Mouse (Mus musculus) lung, postnatal 0 days (tissue): ENCODE measurements around the gene Colgalt2. TPM values are rescaled to one million over a fixed set of nuclear protein-coding genes. Genes with fewer than 3 reads are reported as not detected.
A peak's percentile ranks its signal among the peaks of the same experiment; 100 is the strongest.
"Not testable (repeated sequence)": the region's sequence is repeated elsewhere in the genome, so short reads cannot be mapped to it uniquely, and the experiment has no call there.

Experiments used
- ATAC-seq: fragments of 200-750 bp; cut with Nextera tagmentation; 2 replicates; pipeline ENCODE4 v1.8.0; 2017; ENCODE audit warnings: moderate library complexity
- DNase-seq: peaks from one replicate; pipeline ENCODE4 v3.0.0-alpha.2; 2016; ENCODE audit warnings: low spot score
- H3K27ac ChIP-seq: fragments of 300-500 bp; sonication (generic); 2 replicates; pipeline ENCODE4 v1.5.1; 2014; ENCODE audit warnings: antibody characterized with exemption, mild to moderate bottlenecking, low read length, mixed read lengths
- H3K27me3 ChIP-seq: fragments of 300-500 bp; sonication (generic); replicated peaks from 2 replicates; pipeline ENCODE4 v1.6.1; 2014; ENCODE audit warnings: low read length, mixed read lengths; ENCODE audit not compliant: insufficient read depth
- H3K36me3 ChIP-seq: fragments of 300-500 bp; sonication (generic); 2 replicates; pipeline ENCODE4 v1.6.1; 2014; ENCODE audit warnings: low read length, mixed read lengths; ENCODE audit not compliant: insufficient read depth
- H3K4me1 ChIP-seq: fragments of 300-500 bp; sonication (generic); 2 replicates; pipeline ENCODE4 v1.6.1; 2014; ENCODE audit warnings: antibody characterized with exemption, low read depth, low read length, mixed read lengths; ENCODE audit not compliant: insufficient read depth
- H3K4me2 ChIP-seq: fragments of 300-500 bp; sonication (generic); replicated peaks from 2 replicates; pipeline ENCODE4 v1.6.1; 2014; ENCODE audit warnings: low read depth, mild to moderate bottlenecking, low read length, moderate library complexity, mixed read lengths
- H3K4me3 ChIP-seq: fragments of 300-500 bp; sonication (generic); 2 replicates; pipeline ENCODE4 v1.5.1; 2014; ENCODE audit warnings: low read depth, low read length
- H3K9ac ChIP-seq: fragments of 300-500 bp; sonication (generic); replicated peaks from 2 replicates; pipeline ENCODE4 v1.6.1; 2014; ENCODE audit warnings: low read depth, mild to moderate bottlenecking
- H3K9me3 ChIP-seq: fragments of 300-500 bp; sonication (generic); 2 replicates; pipeline ENCODE4 v1.6.1; 2016; ENCODE audit warnings: low read length, mixed read lengths
- CTCF ChIP-seq: IDR thresholded peaks from 2 replicates; pipeline ENCODE4 v1.5.1; 2016; ENCODE audit warnings: antibody characterized with exemption, mild to moderate bottlenecking
- EP300 ChIP-seq: IDR thresholded peaks from 2 replicates; pipeline ENCODE4 v1.6.1; 2016; ENCODE audit warnings: antibody characterized with exemption, mild to moderate bottlenecking, control low read depth
- WGBS: fragments of 180-500 bp; shearing (Covaris S2); extraction: QIAGEN DNeasy Blood & Tissue Kit; methylation state at CpG from one replicate; pipeline ENCODE4 v1.1.7; 2014; 5-methylcytosine and 5-hydroxymethylcytosine counted together
- polyA plus RNA-seq: library from polyadenylated mRNA; unstranded; fragments of >200 nt; fragmentation: Nextera tagmentation; extraction: Ambion mirVana; gene quantifications from 2 replicates; pipeline ENCODE4 v1.2.1, GENCODE M21; 2015

The Colgalt2 gene
- polyA plus RNA-seq, 1 experiment from 2014 or later = 3.6 TPM

- no peak for ATAC-seq
- no peak for DNase-seq
- Histone ChIP-seq H3K36me3 (no peaks in the 10 kb centered on the region), H3K4me3 (no peak overlapping the region), H3K27me3 (no peaks in the 10 kb centered on the region), H3K9me3 (no peaks in the 10 kb centered on the region), H3K4me1 (no peaks in the 10 kb centered on the region), H3K4me2 (no peak overlapping the region), H3K9ac (no peak overlapping the region), H3K27ac (no peak overlapping the region)
- WGBS = 58% methylated on average over 4 of the region's 4 CpGs
- no peak for TF ChIP-seq EP300
- no peak for TF ChIP-seq CTCF
These were observed 34.5 kb downstream of the Colgalt2 start for GRCm38 (mm10) chr1:152434166-152434565.

- not testable (repeated sequence) for H3K9me3 ChIP-seq, H3K27me3 ChIP-seq, ATAC-seq, H3K27ac ChIP-seq, H3K9ac ChIP-seq, H3K36me3 ChIP-seq, H3K4me1 ChIP-seq
- 63% methylated on average over 15 of the region's 17 CpGs for WGBS
- H3K4me3 ChIP-seq = peak overlapping the region; percentile 20; the same call in 1 of the 2 replicates
- 0 out of 2 replicates have a peak overlapping the region, but pooled peaks have one; percentile 17 for H3K4me2 ChIP-seq
- DNase-seq = peak; percentile 13
These were observed 37.9 kb downstream of the Colgalt2 start for GRCm38 (mm10) chr1:152437518-152437917.

DNA sequence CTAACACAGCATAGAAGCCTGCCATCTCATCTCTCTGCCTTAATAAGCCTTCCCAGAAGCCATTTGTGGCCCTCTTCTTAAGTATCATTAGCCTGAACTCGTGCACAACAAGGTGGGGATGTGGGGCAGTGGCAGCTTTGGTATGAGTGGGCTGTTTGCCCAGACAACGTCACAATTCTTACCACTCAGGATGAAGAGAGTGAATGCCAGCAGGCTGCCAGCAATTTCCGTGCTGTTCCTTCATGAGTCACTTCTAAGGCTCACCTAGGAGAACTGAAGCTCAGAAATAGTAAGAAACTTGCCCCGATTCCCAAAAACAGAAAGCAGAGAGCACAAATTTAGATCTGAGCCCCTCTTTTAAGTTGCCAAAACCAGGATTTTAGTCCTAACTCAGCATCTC lies 39.8 kb downstream of the Colgalt2 start:
- Histone ChIP-seq H3K9me3 (no peaks in the 10 kb centered on the region), H3K9ac (no peak overlapping the region), H3K27me3 (no peaks in the 10 kb centered on the region), H3K4me2 (no peak overlapping the region), H3K36me3 (no peaks in the 10 kb centered on the region), H3K4me1 (no peaks in the 10 kb centered on the region), H3K4me3 (no peak overlapping the region), H3K27ac (no peak overlapping the region)
- WGBS = 44% methylated on average over 4 of the region's 4 CpGs
- DNase-seq (peak; percentile 67), ATAC-seq (peak; percentile 94)
- TF ChIP-seq CTCF (no peak), EP300 (no peak; the same call in 1 of the 2 replicates)

- H3K27ac ChIP-seq = no peak overlapping the region; the same call in 1 of the 2 replicates
- ATAC-seq (peak; percentile 74), DNase-seq (no peak)
- no peaks in the 10 kb centered on the region for H3K36me3 ChIP-seq
- H3K27me3 ChIP-seq = no peaks in the 10 kb centered on the region
- H3K9me3 ChIP-seq = no peaks in the 10 kb centered on the region
- no peak overlapping the region for H3K4me2 ChIP-seq
- no peak overlapping the region for H3K9ac ChIP-seq
- WGBS = 79% methylated on average over 10 of the region's 10 CpGs
- H3K4me3 ChIP-seq = no peak overlapping the region
- no peaks in the 10 kb centered on the region for H3K4me1 ChIP-seq
- no peak for TF ChIP-seq EP300
- TF ChIP-seq CTCF = no peak
These were observed 40.2 kb downstream of the Colgalt2 start for GRCm38 (mm10) chr1:152439874-152440273.

DNA sequence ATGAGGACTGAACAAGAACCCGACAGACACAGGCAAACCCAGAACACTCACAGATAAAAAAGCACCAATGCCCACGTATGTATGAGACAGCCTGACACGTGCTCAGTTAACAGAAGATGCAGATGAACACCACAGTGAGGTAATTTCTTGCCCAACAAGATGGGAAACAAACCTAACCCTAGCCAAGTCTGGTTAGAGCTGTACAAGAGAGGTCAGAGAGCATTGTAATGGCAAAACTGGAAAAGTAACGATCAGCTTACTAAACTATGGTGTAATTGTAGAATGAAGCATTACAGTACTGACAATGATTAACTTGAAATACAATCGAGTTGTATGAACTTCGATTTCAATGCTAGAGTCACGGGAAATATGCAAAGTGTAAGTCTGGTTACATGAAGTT lies 45.0 kb downstream of the Colgalt2 start:
- Histone ChIP-seq H3K36me3 (no peaks in the 10 kb centered on the region), H3K9ac (no peak overlapping the region), H3K9me3 (no peaks in the 10 kb centered on the region), H3K27ac (no peak overlapping the region), H3K4me3 (no peak overlapping the region), H3K27me3 (no peaks in the 10 kb centered on the region), H3K4me1 (no peaks in the 10 kb centered on the region), H3K4me2 (no peak overlapping the region)
- DNase-seq = no peak
- TF ChIP-seq CTCF = no peak
- no peak for TF ChIP-seq EP300
- 84% methylated on average over 7 of the region's 7 CpGs for WGBS
- no peak for ATAC-seq

GRCm38 (mm10) chr1:152445925-152446324 lies 46.3 kb downstream of the Colgalt2 start:
- no peak for TF ChIP-seq CTCF
- TF ChIP-seq EP300 = no peak
- H3K4me1 ChIP-seq = no peaks in the 10 kb centered on the region
- 58% methylated on average over 6 of the region's 6 CpGs for WGBS
- DNase-seq (no peak), ATAC-seq (no peak)
- no peaks in the 10 kb centered on the region for H3K9me3 ChIP-seq
- no peaks in the 10 kb centered on the region for H3K36me3 ChIP-seq
- H3K27ac ChIP-seq = no peak overlapping the region
- no peak overlapping the region for H3K9ac ChIP-seq
- H3K4me2 ChIP-seq = no peak overlapping the region
- H3K4me3 ChIP-seq = no peak overlapping the region
- no peaks in the 10 kb centered on the region for H3K27me3 ChIP-seq

DNA sequence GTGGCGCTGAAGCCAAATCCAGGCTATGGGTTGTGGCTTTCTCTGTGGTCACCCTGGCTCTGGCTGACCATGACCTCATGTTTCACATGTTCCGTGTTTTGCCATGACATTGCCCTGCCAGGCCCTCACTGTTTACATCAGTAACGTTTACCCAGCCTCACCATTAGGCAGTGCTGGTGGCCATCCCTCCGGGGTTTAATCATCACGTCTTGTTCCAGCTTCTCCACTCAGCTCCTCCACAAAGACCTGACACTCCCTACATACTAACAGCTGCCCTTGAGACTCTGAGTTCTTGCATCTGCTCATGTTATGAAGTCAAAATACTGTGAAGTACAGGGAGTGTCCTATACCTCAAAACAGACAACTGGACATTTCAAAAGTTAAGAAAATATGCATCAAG lies 54.9 kb downstream of the Colgalt2 start:
- Histone ChIP-seq H3K27me3 (no peaks in the 10 kb centered on the region), H3K9me3 (no peaks in the 10 kb centered on the region), H3K4me3 (no peak overlapping the region), H3K27ac (no peak overlapping the region), H3K9ac (no peak overlapping the region), H3K4me2 (no peak overlapping the region), H3K4me1 (no peaks in the 10 kb centered on the region), H3K36me3 (no peaks in the 10 kb centered on the region)
- ATAC-seq (peak; percentile 49), DNase-seq (peak; percentile 5)
- no peak for TF ChIP-seq EP300
- TF ChIP-seq CTCF = no peak
- 48% methylated on average over 5 of the region's 5 CpGs for WGBS
